Mouse (Mus musculus) MEL (cell line): ENCODE results near the gene Sh3bp4. TPM values are rescaled to one million over a fixed set of nuclear protein-coding genes. Genes with fewer than 3 reads are reported as not detected.

Experiments
- DNase-seq: peaks from one replicate; pipeline ENCODE4 v3.0.0; 2011; ENCODE audit warnings: low read depth, low spot score
- H3K27ac ChIP-seq: 2 replicates; pipeline ENCODE4 v1.5.1; 2012; ENCODE audit warnings: low read depth, mild to moderate bottlenecking, control low read depth, low read length, moderate library complexity; ENCODE audit not compliant: control insufficient read depth
- H3K27me3 ChIP-seq, 2 experiments: fragments of 150-350 bp in 1 of 2; sonication (generic) in 1 of 2; 2 replicates each; pipeline ENCODE4 v1.6.1; 2012; ENCODE audit warnings: low read length in 2 of 2, mild to moderate bottlenecking in 2 of 2, improper control_type of control experiment in 1 of 2, moderate library complexity in 1 of 2; ENCODE audit not compliant: insufficient read depth in 2 of 2, control insufficient read depth in 1 of 2
- H3K36me3 ChIP-seq, 2 experiments: 2 replicates each; pipeline ENCODE4 v1.6.1; 2012 to 2014; ENCODE audit warnings: low read length in 2 of 2, improper control_type of control experiment in 1 of 2, inconsistent platforms in 1 of 2, mild to moderate bottlenecking in 1 of 2; ENCODE audit not compliant: insufficient read depth in 2 of 2, control insufficient read depth in 1 of 2
- H3K4me1 ChIP-seq, 2 experiments: fragments of 150-350 bp in 1 of 2; sonication (generic) in 1 of 2; 2 replicates each; pipeline ENCODE4 v1.6.1; 2012; ENCODE audit warnings: low read length in 2 of 2, improper control_type of control experiment in 1 of 2, mild to moderate bottlenecking in 1 of 2; ENCODE audit not compliant: insufficient read depth in 2 of 2, control insufficient read depth in 1 of 2
- H3K4me3 ChIP-seq, 2 experiments: fragments of 150-350 bp in 1 of 2; sonication (generic) in 1 of 2; 2 replicates each; pipeline ENCODE4 v1.5.1; 2012; ENCODE audit warnings: low read depth in 2 of 2, low read length in 2 of 2, mild to moderate bottlenecking in 2 of 2, moderate library complexity in 2 of 2, control low read depth in 1 of 2, improper control_type of control experiment in 1 of 2; ENCODE audit not compliant: control insufficient read depth in 1 of 2, insufficient read depth in 1 of 2
- H3K79me2 ChIP-seq: 2 replicates; pipeline ENCODE4 v1.6.1; 2012; ENCODE audit warnings: mild to moderate bottlenecking, low read length, moderate library complexity; ENCODE audit not compliant: control insufficient read depth, poor library complexity, insufficient read depth
- H3K9ac ChIP-seq: 2 replicates; pipeline ENCODE4 v1.6.1; 2012; ENCODE audit warnings: low read depth, mild to moderate bottlenecking, control low read depth, low read length, moderate library complexity; ENCODE audit not compliant: control insufficient read depth, poor library complexity, severe bottlenecking
- H3K9me3 ChIP-seq: fragments of 150-350 bp; sonication (generic); replicated peaks from 2 replicates; pipeline ENCODE4 v1.6.1; 2012; ENCODE audit warnings: mild to moderate bottlenecking, low read length, improper control_type of control experiment, moderate library complexity; ENCODE audit not compliant: insufficient read depth
- CTCF ChIP-seq, 3 experiments: IDR thresholded peaks in 2 of 3; conservative IDR thresholded peaks in 1 of 3; 2 replicates each; pipeline ENCODE4 v1.5.1; 2011 to 2012; ENCODE audit warnings: low read length in 3 of 3, low read depth in 2 of 3, mild to moderate bottlenecking in 2 of 3, improper control_type of control experiment in 1 of 3, inconsistent platforms in 1 of 3, mixed read lengths in 1 of 3, moderate library complexity in 1 of 3; ENCODE audit not compliant: control insufficient read depth in 1 of 3, insufficient read depth in 1 of 3, poor library complexity in 1 of 3, severe bottlenecking in 1 of 3
- HCFC1 ChIP-seq: IDR thresholded peaks from 2 replicates; pipeline ENCODE4 v1.6.1; 2012; ENCODE audit warnings: low read depth, mild to moderate bottlenecking, inconsistent platforms, low read length, improper control_type of control experiment, moderate library complexity
- MAFK ChIP-seq: IDR thresholded peaks from 2 replicates; pipeline ENCODE4 v1.6.1; 2011; ENCODE audit warnings: low read depth, mild to moderate bottlenecking, low read length, improper control_type of control experiment, borderline replicate concordance
- MAX ChIP-seq: IDR thresholded peaks from 2 replicates; pipeline ENCODE4 v1.6.1; 2011; ENCODE audit warnings: low read length, improper control_type of control experiment
- MXI1 ChIP-seq: IDR thresholded peaks from 2 replicates; pipeline ENCODE4 v1.6.1; 2011; ENCODE audit warnings: mild to moderate bottlenecking, low read depth, low read length, improper control_type of control experiment
- MYB ChIP-seq: IDR thresholded peaks from 2 replicates; pipeline ENCODE4 v1.6.1; 2011; ENCODE audit warnings: mild to moderate bottlenecking, low read depth, low read length, improper control_type of control experiment
- NRF1 ChIP-seq: IDR thresholded peaks from 2 replicates; pipeline ENCODE4 v1.6.1; 2014; ENCODE audit warnings: low read depth, mild to moderate bottlenecking, inconsistent platforms, low read length, improper control_type of control experiment, moderate library complexity; ENCODE audit not compliant: poor library complexity, insufficient read depth, severe bottlenecking
- POLR2AphosphoS2 ChIP-seq: IDR thresholded peaks from 2 replicates; pipeline ENCODE4 v1.6.1; 2011; ENCODE audit warnings: low read length, improper control_type of control experiment
- POLR2AphosphoS5 ChIP-seq: IDR thresholded peaks from 2 replicates; pipeline ENCODE4 v1.6.1; 2012; ENCODE audit warnings: low read depth, borderline replicate concordance, mild to moderate bottlenecking, inconsistent platforms, low read length, moderate library complexity, mixed read lengths
- RAD21 ChIP-seq: IDR thresholded peaks from 2 replicates; pipeline ENCODE4 v1.6.1; 2011; ENCODE audit warnings: mild to moderate bottlenecking, low read depth, low read length, improper control_type of control experiment
- SIN3A ChIP-seq: IDR thresholded peaks from 2 replicates; pipeline ENCODE4 v1.6.1; 2012; ENCODE audit warnings: low read length, improper control_type of control experiment, inconsistent platforms
- SMC3 ChIP-seq: IDR thresholded peaks from 2 replicates; pipeline ENCODE4 v1.6.1; 2011; ENCODE audit warnings: low read depth, low read length, improper control_type of control experiment
- TAL1 ChIP-seq: IDR thresholded peaks from 2 replicates; pipeline ENCODE4 v1.6.1; 2012; ENCODE audit warnings: mild to moderate bottlenecking, inconsistent platforms, low read length, moderate library complexity, mixed read lengths
- ZMIZ1 ChIP-seq: IDR thresholded peaks from 2 replicates; pipeline ENCODE4 v1.6.1; 2012; ENCODE audit warnings: low read depth, mild to moderate bottlenecking, inconsistent platforms, low read length, improper control_type of control experiment, moderate library complexity
- ZNF384 ChIP-seq: IDR thresholded peaks from 2 replicates; pipeline ENCODE4 v1.6.1; 2012; ENCODE audit warnings: low read depth, mild to moderate bottlenecking, inconsistent platforms, low read length, improper control_type of control experiment
- polyA plus RNA-seq, 2 experiments: library from polyadenylated mRNA; stranded (reverse) in 1 of 2; unstranded in 1 of 2; fragments of >175 nt in 1 of 2; fragments of >200 nt in 1 of 2; gene quantifications; 2 replicates each; pipeline versions ENCODE4 v1.2.1 to v1.2.4; 2012; ENCODE audit warnings: low replicate concordance in 2 of 2, low read depth in 1 of 2; ENCODE audit not compliant: insufficient read length in 2 of 2, insufficient read depth in 1 of 2, missing spikeins in 1 of 2
- total RNA-seq: library from RNA; depleted of rRNA; stranded (reverse); fragments of 300-350 nt; gene quantifications from 2 replicates; pipeline ENCODE4 v1.2.3, GENCODE M21; 2012

The Sh3bp4 gene
- total and polyA plus RNA-seq, 3 experiments, result not detected

- TF ChIP-seq NRF1 (no peak), MAFK (no peak), CTCF (IDR thresholded peaks at IDR 0.05 in 2 of 3, conservative IDR thresholded peaks at IDR 0.05 in 1 of 3; ENCODE audit: control insufficient read depth in 1 of 3, insufficient read depth in 1 of 3, low read depth in 2 of 3, low read length in 3 of 3, poor library complexity in 1 of 3, severe bottlenecking in 1 of 3) (peak; percentile 8 to 28 (median 16); a peak in 5 of 6 replicates), ZMIZ1 (no peak), TAL1 (no peak), MAX (no peak)
- H3K27ac ChIP-seq, result no peak overlapping the region
- no peaks in the 10 kb centered on the region for H3K36me3 ChIP-seq
- H3K79me2 ChIP-seq, result no peaks in the 10 kb centered on the region
- H3K27me3 ChIP-seq, result no peaks in the 10 kb centered on the region
- no peak overlapping the region for H3K9ac ChIP-seq
- no peaks in the 10 kb centered on the region for H3K9me3 ChIP-seq
- H3K4me1 ChIP-seq, result no peaks in the 10 kb centered on the region
- peak; percentile 3 for DNase-seq
- H3K4me3 ChIP-seq, result no peak overlapping the region
Observed at GRCm38 (mm10) chr1:89191127-89191740, 121.0 kb downstream of the Sh3bp4 start.

- Histone ChIP-seq H3K27me3 (no peaks in the 10 kb centered on the region), H3K4me3 (no peak overlapping the region), H3K9me3 (no peaks in the 10 kb centered on the region), H3K36me3 (no peaks in the 10 kb centered on the region), H3K27ac (no peak overlapping the region), H3K9ac (no peak overlapping the region), H3K4me1 (no peaks in the 10 kb centered on the region), H3K79me2 (no peaks in the 10 kb centered on the region)
- TF ChIP-seq SMC3, result peak; percentile 32
- no peak for TF ChIP-seq MYB
- TF ChIP-seq MAX, result no peak
- TF ChIP-seq CTCF (IDR thresholded peaks at IDR 0.05 in 2 of 3, conservative IDR thresholded peaks at IDR 0.05 in 1 of 3; ENCODE audit: control insufficient read depth in 1 of 3, insufficient read depth in 1 of 3, low read depth in 2 of 3, low read length in 3 of 3, poor library complexity in 1 of 3, severe bottlenecking in 1 of 3), result peak; percentile 44 to 68 (median 52)
- TF ChIP-seq RAD21, result no peak
- peak; percentile 11 for DNase-seq
Observed at GRCm38 (mm10) chr1:89192536-89193220, 122.5 kb downstream of the Sh3bp4 start.

- TF ChIP-seq HCFC1 (no peak), TAL1 (no peak), MAX (no peak), POLR2AphosphoS5 (no peak), MAFK (no peak), SIN3A (no peak), POLR2AphosphoS2 (no peak), MXI1 (no peak), ZMIZ1 (no peak), ZNF384 (no peak)
- H3K27ac ChIP-seq, result no peak overlapping the region
- no peak for DNase-seq
- H3K9ac ChIP-seq, result no peak overlapping the region
- no peaks in the 10 kb centered on the region for H3K36me3 ChIP-seq
- H3K9me3 ChIP-seq, result no peaks in the 10 kb centered on the region
- no peaks in the 10 kb centered on the region for H3K79me2 ChIP-seq
- H3K27me3 ChIP-seq, result no peaks in the 10 kb centered on the region
- no peaks in the 10 kb centered on the region for H3K4me1 ChIP-seq
- H3K4me3 ChIP-seq, result no peak overlapping the region
Observed at GRCm38 (mm10) chr1:89193576-89193975, 123.4 kb downstream of the Sh3bp4 start.
